Mouse (Mus musculus): ENCODE results near the gene Zwint.

DNA sequence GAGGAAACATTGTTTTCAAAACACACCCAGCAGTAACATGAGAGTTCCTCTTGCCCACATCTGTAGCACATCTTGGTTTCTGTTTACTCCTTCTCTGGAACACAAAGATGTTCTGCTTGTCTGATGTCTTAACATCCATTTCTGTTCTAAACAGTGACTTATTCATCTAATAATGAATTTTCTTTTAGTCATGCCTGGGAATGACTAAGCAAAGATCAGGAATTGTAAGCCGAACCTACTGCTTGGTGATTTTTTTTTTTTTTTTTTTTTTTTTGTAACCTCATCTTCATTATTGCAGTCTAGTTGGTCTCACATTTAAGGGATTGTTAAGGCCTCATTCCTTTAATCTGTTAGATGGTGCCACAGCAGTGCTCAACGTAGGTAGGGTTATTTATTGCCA lies 848 bp upstream of the Zwint start:
- TF ChIP-seq CTCF (IDR thresholded peaks at IDR 0.05; ENCODE audit: low read depth) (no peak), EP300 (optimal IDR thresholded peaks at IDR 0.05) (no peak)
